Mouse (Mus musculus) left cerebral cortex, postnatal 14 days (tissue): ENCODE results near the gene Ndufaf4. TPM values are rescaled to one million over a fixed set of nuclear protein-coding genes. Genes with fewer than 3 reads are reported as not detected.

Experiments used
- total RNA-seq, 2 experiments: library from RNA; stranded (reverse); gene quantifications; 2 replicates each; pipeline ENCODE4 v1.2.3; 2021

The Ndufaf4 gene
- total RNA-seq, 2 experiments from 2014 or later: 33.1 to 35.0 TPM

Other genes starting within 250 kb of the Ndufaf4 start
- 10 to 100 TPM; 17.1 to 18.8 TPM for gene Klhl32, start 47.0 kb upstream of the Ndufaf4 start, total RNA-seq
- gene Gpr63, start 68.3 kb downstream of the Ndufaf4 start, total RNA-seq: 10 to 100 TPM; 22.5 to 23.0 TPM